Mouse (Mus musculus) cortical plate, adult 2 months (tissue): ENCODE measurements around the gene Tsnaxip1. TPM values are rescaled to one million over a fixed set of nuclear protein-coding genes. Genes with fewer than 3 reads are reported as not detected.
"Not testable (repeated sequence)": the region's sequence is repeated elsewhere in the genome, so short reads cannot be mapped to it uniquely, and the experiment has no call there.

Experiments
- H3K27ac ChIP-seq: fragments of 200-500 bp; 2 replicates; pipeline ENCODE4 v1.5.1; 2012; ENCODE audit warnings: low read length, control low read depth, inconsistent platforms; ENCODE audit not compliant: insufficient read depth
- H3K4me1 ChIP-seq: fragments of 200-500 bp; 2 replicates; pipeline ENCODE4 v1.6.1; 2011; ENCODE audit warnings: low read length; ENCODE audit not compliant: control insufficient read depth, insufficient read depth
- H3K4me3 ChIP-seq: fragments of 200-500 bp; 2 replicates; pipeline ENCODE4 v1.5.1; 2011; ENCODE audit warnings: mild to moderate bottlenecking, low read length, control low read depth; ENCODE audit not compliant: insufficient read depth
- CTCF ChIP-seq: fragments of 200-500 bp; IDR thresholded peaks from 2 replicates; pipeline ENCODE4 v1.5.1; 2011; ENCODE audit warnings: mild to moderate bottlenecking, control low read depth, low read length; ENCODE audit not compliant: insufficient read depth; ENCODE audit errors: extremely low read depth
- POLR2A ChIP-seq: fragments of 200-500 bp; IDR thresholded peaks from 2 replicates; pipeline ENCODE4 v1.6.1; 2011; ENCODE audit warnings: mild to moderate bottlenecking, low read length, control low read depth; ENCODE audit not compliant: insufficient read depth; ENCODE audit errors: extremely low read depth
- polyA plus RNA-seq: library from polyadenylated mRNA; depleted of rRNA; stranded (reverse); fragments of >200 nt; gene quantifications from 2 replicates; pipeline ENCODE4 v1.2.3, GENCODE M21; 2012

The Tsnaxip1 gene
- polyA plus RNA-seq, 1 experiment = 0.31 TPM

GRCm38 (mm10) chr8:105811061-105811460 is 16.5 kb upstream of the Tsnaxip1 start:
- peaks cover 17% of the 10 kb centered on the region for H3K4me1 ChIP-seq

GRCm38 (mm10) chr8:105811543-105811942 is 16.0 kb upstream of the Tsnaxip1 start:
- TF ChIP-seq POLR2A = no peak
- no peak for TF ChIP-seq CTCF
- Histone ChIP-seq H3K27ac (no peak overlapping the region), H3K4me3 (no peak overlapping the region), H3K4me1 (peaks cover 17% of the 10 kb centered on the region)

More at GRCm38 (mm10) chr8:105811061-105811460, 16.5 kb upstream of the Tsnaxip1 start:
- no peak overlapping the region for H3K27ac ChIP-seq
- TF ChIP-seq CTCF (no peak), POLR2A (no peak)
- H3K4me3 ChIP-seq = no peak overlapping the region

GRCm38 (mm10) chr8:105812511-105812910 is 15.0 kb upstream of the Tsnaxip1 start:
- Histone ChIP-seq H3K27ac (no peak overlapping the region), H3K4me1 (peaks cover 16% of the 10 kb centered on the region), H3K4me3 (no peak overlapping the region)
- TF ChIP-seq CTCF (no peak), POLR2A (no peak)

GRCm38 (mm10) chr8:105813241-105813640 is 14.3 kb upstream of the Tsnaxip1 start:
- Histone ChIP-seq H3K4me1 (peaks cover 13% of the 10 kb centered on the region), H3K27ac (no peak overlapping the region), H3K4me3 (no peak overlapping the region)
- no peak for TF ChIP-seq CTCF

GRCm38 (mm10) chr8:105819659-105820058 is 7.9 kb upstream of the Tsnaxip1 start:
- Histone ChIP-seq H3K4me3 (no peak overlapping the region), H3K27ac (no peak overlapping the region), H3K4me1 (peaks cover 3% of the 10 kb centered on the region; the same call in 1 of the 2 replicates)
- TF ChIP-seq POLR2A = no peak
- TF ChIP-seq CTCF = no peak

- Histone ChIP-seq H3K4me1 (peaks cover 5% of the 10 kb centered on the region), H3K4me3 (no peak overlapping the region), H3K27ac (no peak overlapping the region)
- TF ChIP-seq CTCF = no peak
- no peak for TF ChIP-seq POLR2A
Observed at GRCm38 (mm10) chr8:105820925-105821324, 6.6 kb upstream of the Tsnaxip1 start.

GRCm38 (mm10) chr8:105825506-105825905 is 2.0 kb upstream of the Tsnaxip1 start:
- Histone ChIP-seq H3K27ac (no peak overlapping the region), H3K4me1 (peaks cover 8% of the 10 kb centered on the region), H3K4me3 (peak overlapping the region; percentile 96; the same call in 1 of the 2 replicates)
- TF ChIP-seq CTCF = no peak
- TF ChIP-seq POLR2A = no peak

- TF ChIP-seq CTCF (no peak), POLR2A (no peak)
- Histone ChIP-seq H3K4me3 (peak overlapping the region; percentile 96), H3K4me1 (peaks cover 5% of the 10 kb centered on the region), H3K27ac (no peak overlapping the region)
Observed at GRCm38 (mm10) chr8:105826379-105826778, 1.2 kb upstream of the Tsnaxip1 start.

GRCm38 (mm10) chr8:105833740-105834139 is 6.2 kb downstream of the Tsnaxip1 start:
- not testable (repeated sequence) for H3K27ac ChIP-seq, H3K4me3 ChIP-seq, H3K4me1 ChIP-seq

GRCm38 (mm10) chr8:105835318-105835717 is 7.8 kb downstream of the Tsnaxip1 start:
- peak; percentile 57 for TF ChIP-seq CTCF
- TF ChIP-seq POLR2A = no peak
- Histone ChIP-seq H3K4me1 (no peaks in the 10 kb centered on the region), H3K27ac (no peak overlapping the region), H3K4me3 (no peak overlapping the region)

- Histone ChIP-seq H3K4me3 (no peak overlapping the region), H3K4me1 (no peaks in the 10 kb centered on the region), H3K27ac (no peak overlapping the region)
- TF ChIP-seq POLR2A (no peak), CTCF (no peak)
Observed at GRCm38 (mm10) chr8:105836991-105837390, 9.5 kb downstream of the Tsnaxip1 start.
